Mouse (Mus musculus) olfactory bulb, adult 2 months (tissue): Measurements from ENCODE around the gene Kif18a.

Experiments
- CTCF ChIP-seq: fragments of 200-500 bp; IDR thresholded peaks from 2 replicates; pipeline ENCODE4 v1.5.1; 2012; ENCODE audit warnings: low read depth, mild to moderate bottlenecking, low read length, moderate library complexity; ENCODE audit not compliant: insufficient read depth
- POLR2A ChIP-seq: fragments of 200-500 bp; IDR thresholded peaks from 2 replicates; pipeline ENCODE4 v1.6.1; 2012; ENCODE audit warnings: mild to moderate bottlenecking, low read depth, low read length, moderate library complexity; ENCODE audit not compliant: insufficient read depth

DNA sequence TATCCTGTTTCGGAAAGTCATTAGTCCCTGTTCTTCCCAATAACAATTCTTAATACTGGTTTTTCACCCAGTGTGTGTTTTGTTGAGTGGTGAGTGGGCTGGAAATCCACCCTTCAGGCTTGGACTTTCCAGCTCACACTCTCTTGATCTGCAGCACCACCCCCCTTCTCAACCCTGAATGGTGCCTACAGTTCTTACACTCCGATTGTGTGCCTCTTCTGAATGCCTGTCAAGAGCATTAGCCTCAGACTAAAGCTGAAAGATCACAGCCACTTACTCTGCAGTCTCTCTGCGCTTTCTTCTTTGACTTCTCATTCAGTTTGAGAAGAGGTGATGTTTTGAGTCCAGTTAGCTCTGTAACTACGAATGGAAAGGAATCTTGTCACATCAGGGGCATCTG is 64.8 kb downstream of the Kif18a start:
- TF ChIP-seq CTCF (no peak), POLR2A (no peak)
